Mouse (Mus musculus) thymus, postnatal 36 days (tissue): ENCODE measurements around the gene Snrk.

ENCODE experiments used
- DNase-seq, 2 experiments: peaks; one replicate each; pipeline ENCODE4 v3.0.0; 2022; ENCODE audit warnings: mixed read lengths in 2 of 2

Gene Snrk

GRCm38 (mm10) chr9:122109553-122110225 lies 7.4 kb upstream of the Snrk start:
- DNase-seq: no peak

GRCm38 (mm10) chr9:122110508-122110907 lies 6.6 kb upstream of the Snrk start:
- DNase-seq: no peak

GRCm38 (mm10) chr9:122110921-122111320 lies 6.1 kb upstream of the Snrk start:
- no peak for DNase-seq

- no peak for DNase-seq
Measured at GRCm38 (mm10) chr9:122115552-122115951, 1.5 kb upstream of the Snrk start.

- DNase-seq: no peak
Measured at GRCm38 (mm10) chr9:122116359-122116758, 707 bp upstream of the Snrk start.

- DNase-seq: peak in 1 of 2 experiments; percentile 47
Measured at GRCm38 (mm10) chr9:122117692-122118529, 845 bp downstream of the Snrk start.

GRCm38 (mm10) chr9:122120089-122120488 lies 3.0 kb downstream of the Snrk start:
- peak; percentile 31 to 37 for DNase-seq

GRCm38 (mm10) chr9:122122113-122122512 lies 5.0 kb downstream of the Snrk start:
- no peak for DNase-seq

GRCm38 (mm10) chr9:122123181-122123580 lies 6.1 kb downstream of the Snrk start:
- DNase-seq: no peak

GRCm38 (mm10) chr9:122125723-122126290 lies 8.7 kb downstream of the Snrk start:
- no peak for DNase-seq

- DNase-seq: no peak
Measured at GRCm38 (mm10) chr9:122126790-122127189, 9.7 kb downstream of the Snrk start.

GRCm38 (mm10) chr9:122127271-122127785 lies 10.3 kb downstream of the Snrk start:
- no peak for DNase-seq

- DNase-seq: peak; percentile 47 to 60
Measured at GRCm38 (mm10) chr9:122128686-122129085, 11.6 kb downstream of the Snrk start.

- no peak for DNase-seq
Measured at GRCm38 (mm10) chr9:122130666-122131065, 13.6 kb downstream of the Snrk start.

GRCm38 (mm10) chr9:122132145-122132544 lies 15.1 kb downstream of the Snrk start:
- DNase-seq: no peak

GRCm38 (mm10) chr9:122135095-122135884 lies 18.2 kb downstream of the Snrk start:
- DNase-seq: no peak

GRCm38 (mm10) chr9:122135885-122136170 lies 18.8 kb downstream of the Snrk start:
- no peak for DNase-seq

- DNase-seq: no peak
Measured at GRCm38 (mm10) chr9:122137960-122138359, 20.9 kb downstream of the Snrk start.

- no peak for DNase-seq
Measured at GRCm38 (mm10) chr9:122138371-122139029, 21.4 kb downstream of the Snrk start.

- DNase-seq: no peak
Measured at GRCm38 (mm10) chr9:122139236-122139635, 22.2 kb downstream of the Snrk start.

GRCm38 (mm10) chr9:122143219-122143618 lies 26.2 kb downstream of the Snrk start:
- no peak for DNase-seq

GRCm38 (mm10) chr9:122144776-122145175 lies 27.7 kb downstream of the Snrk start:
- no peak for DNase-seq
